Mouse (Mus musculus): ENCODE measurements around the gene Ash1l.

GRCm38 (mm10) chr3:88914384-88914810, 36.0 kb upstream of the Ash1l start:
- no peak for TF ChIP-seq CEBPB (IDR thresholded peaks at IDR 0.05; ENCODE audit: low read depth)
- no peak for TF ChIP-seq CTCF (IDR thresholded peaks at IDR 0.05; ENCODE audit: control insufficient read depth, insufficient read depth, insufficient read length)
- TF ChIP-seq MYOG (IDR thresholded peaks at IDR 0.05; ENCODE audit: control insufficient read depth, extremely low read depth, insufficient read length), result no peak

Measured in C2C12 (cell line).